Mouse (Mus musculus) embryonic facial prominence, embryonic 11.5 days (tissue): ENCODE results near the gene Eif2ak1. TPM values are rescaled to one million over a fixed set of nuclear protein-coding genes. Genes with fewer than 3 reads are reported as not detected.
"Not testable (repeated sequence)": the region's sequence is repeated elsewhere in the genome, so short reads cannot be mapped to it uniquely, and the experiment has no call there.

ENCODE experiments used
- ATAC-seq: fragments of 200-750 bp; cut with Nextera tagmentation; replicated peaks from 2 replicates; pipeline ENCODE4 v1.8.0; 2017; ENCODE audit warnings: low read depth; ENCODE audit not compliant: insufficient number of reproducible peaks, low FRiP score, low TSS enrichment
- DNase-seq: peaks from one replicate; pipeline ENCODE4 v3.0.0-alpha.2; 2015; ENCODE audit warnings: low spot score
- H3K27ac ChIP-seq: fragments of 300-500 bp; sonication (generic); replicated peaks from 2 replicates; pipeline ENCODE4 v1.5.1; 2014; ENCODE audit warnings: mild to moderate bottlenecking, low read depth, low read length, control low read depth
- H3K27me3 ChIP-seq: fragments of 300-500 bp; sonication (generic); 2 replicates; pipeline ENCODE4 v1.6.1; 2014; ENCODE audit warnings: mild to moderate bottlenecking, low read length, moderate library complexity, mixed read lengths; ENCODE audit not compliant: control insufficient read depth, insufficient read depth
- H3K36me3 ChIP-seq: fragments of 300-500 bp; sonication (generic); replicated peaks from 2 replicates; pipeline ENCODE4 v1.6.1; 2014; ENCODE audit warnings: low read depth, mild to moderate bottlenecking, low read length, moderate library complexity, mixed read lengths; ENCODE audit not compliant: control insufficient read depth, insufficient read depth
- H3K4me1 ChIP-seq: fragments of 300-500 bp; sonication (generic); 2 replicates; pipeline ENCODE4 v1.6.1; 2014; ENCODE audit warnings: low read length, mixed read lengths; ENCODE audit not compliant: control insufficient read depth, insufficient read depth
- H3K4me2 ChIP-seq: fragments of 300-500 bp; sonication (generic); 2 replicates; pipeline ENCODE4 v1.6.1; 2014; ENCODE audit warnings: low read depth, mild to moderate bottlenecking, control low read depth, low read length, moderate library complexity
- H3K4me3 ChIP-seq: fragments of 300-500 bp; sonication (generic); 2 replicates; pipeline ENCODE4 v1.5.1; 2014; ENCODE audit warnings: low read depth, low read length, control low read depth
- H3K9ac ChIP-seq: fragments of 300-500 bp; sonication (generic); replicated peaks from 2 replicates; pipeline ENCODE4 v1.6.1; 2014; ENCODE audit warnings: mild to moderate bottlenecking, control low read depth, low read length
- H3K9me3 ChIP-seq: fragments of 300-500 bp; sonication (generic); replicated peaks from 2 replicates; pipeline ENCODE4 v1.6.1; 2016; ENCODE audit warnings: mild to moderate bottlenecking, low read length, inconsistent platforms, mixed read lengths; ENCODE audit not compliant: control insufficient read depth
- WGBS: fragments of 180-500 bp; shearing (Covaris S2); extraction: QIAGEN DNeasy Blood & Tissue Kit; methylation state at CpG from one replicate; pipeline ENCODE4 v1.1.7; 2014; 5-methylcytosine and 5-hydroxymethylcytosine counted together
- polyA plus RNA-seq: library from polyadenylated mRNA; unstranded; fragments of >200 nt; fragmentation: Nextera tagmentation; extraction: Ambion mirVana; gene quantifications from 2 replicates; pipeline ENCODE4 v1.2.1, GENCODE M21; 2014

The Eif2ak1 gene
- polyA plus RNA-seq: 54.2 and 56.4 TPM in 2 replicates

DNA sequence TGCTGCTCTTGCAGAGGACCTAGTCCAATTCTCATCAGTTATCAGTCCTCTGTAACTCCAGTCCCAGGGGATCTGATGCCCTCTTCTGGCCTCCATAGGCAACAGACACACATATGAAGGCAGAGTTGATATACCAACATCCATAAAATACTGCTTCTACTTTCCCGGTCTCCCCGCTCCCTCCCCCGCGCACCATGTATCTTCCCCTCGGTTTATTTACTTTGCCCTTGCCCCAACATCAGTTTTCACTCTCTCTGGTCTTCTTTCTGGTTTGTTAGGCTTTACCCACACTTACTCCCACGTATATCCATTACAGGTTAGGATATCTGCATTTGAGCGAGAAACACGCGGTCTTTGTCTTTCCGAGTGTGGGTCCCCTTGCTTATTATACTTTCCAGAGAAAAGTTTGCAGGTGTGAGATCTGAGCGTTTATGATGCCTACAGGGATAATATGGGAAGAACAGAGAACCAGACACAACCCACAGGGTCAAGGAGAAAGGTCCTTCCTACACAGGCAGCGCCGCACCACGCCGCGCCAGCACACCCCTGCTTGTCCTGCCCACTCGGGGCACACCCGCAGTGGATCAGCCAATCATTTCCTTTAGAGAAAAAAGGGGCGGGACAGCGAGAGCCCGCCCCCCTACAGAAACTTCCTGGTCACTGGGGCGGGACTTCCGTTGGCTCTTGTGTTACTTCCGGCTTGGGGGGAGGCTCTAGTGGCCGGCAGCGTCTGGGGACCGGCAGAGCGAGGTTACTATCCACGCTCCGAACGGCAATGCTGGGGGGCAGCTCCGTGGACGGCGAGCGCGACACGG is at the start of gene Eif2ak1:
Eif2ak1 (plus strand) TSS at position 673 of the 815 bp plus-strand sequence.
- H3K9me3 ChIP-seq: no peaks in the 10 kb centered on the region
- peak within 1 kb of the TSS; percentile 76 for H3K4me3 ChIP-seq
- no peaks in the 10 kb centered on the region for H3K27me3 ChIP-seq
- H3K27ac ChIP-seq: no peak within 1 kb of the TSS; the same call in 1 of the 2 replicates
- WGBS: under 1% methylated on average over 37 of the region's 37 CpGs
- ATAC-seq (peak; percentile 99), DNase-seq (peak; percentile 97)
- no peaks in the 10 kb centered on the region for H3K4me1 ChIP-seq
- no peaks in the 10 kb centered on the region for H3K36me3 ChIP-seq
- peak within 1 kb of the TSS; percentile 73 for H3K4me2 ChIP-seq
- peak within 1 kb of the TSS; percentile 74 for H3K9ac ChIP-seq

GRCm38 (mm10) chr5:143781951-143782350 is 35.6 kb upstream of the Eif2ak1 start:
- no peak overlapping the region for H3K4me2 ChIP-seq
- no peak for DNase-seq
- no peak for ATAC-seq
- WGBS: 90% methylated on average over 7 of the region's 8 CpGs
- no peak overlapping the region for H3K27ac ChIP-seq
- no peak overlapping the region for H3K4me3 ChIP-seq
- no peaks in the 10 kb centered on the region; the same call in 1 of the 2 replicates for H3K27me3 ChIP-seq
- H3K9ac ChIP-seq: no peak overlapping the region
- no peaks in the 10 kb centered on the region for H3K36me3 ChIP-seq
- H3K9me3 ChIP-seq: no peaks in the 10 kb centered on the region
- H3K4me1 ChIP-seq: no peaks in the 10 kb centered on the region

- ATAC-seq: no peak
- no peaks in the 10 kb centered on the region for H3K36me3 ChIP-seq
- no peak overlapping the region for H3K4me3 ChIP-seq
- 85% methylated on average over 6 of the region's 6 CpGs for WGBS
- no peak for DNase-seq
- no peak overlapping the region for H3K4me2 ChIP-seq
- H3K27ac ChIP-seq: no peak overlapping the region
- H3K27me3 ChIP-seq: no peaks in the 10 kb centered on the region; the same call in 1 of the 2 replicates
- H3K4me1 ChIP-seq: no peaks in the 10 kb centered on the region
- no peaks in the 10 kb centered on the region for H3K9me3 ChIP-seq
- H3K9ac ChIP-seq: no peak overlapping the region
Observed at GRCm38 (mm10) chr5:143785391-143785790, 32.2 kb upstream of the Eif2ak1 start.

DNA sequence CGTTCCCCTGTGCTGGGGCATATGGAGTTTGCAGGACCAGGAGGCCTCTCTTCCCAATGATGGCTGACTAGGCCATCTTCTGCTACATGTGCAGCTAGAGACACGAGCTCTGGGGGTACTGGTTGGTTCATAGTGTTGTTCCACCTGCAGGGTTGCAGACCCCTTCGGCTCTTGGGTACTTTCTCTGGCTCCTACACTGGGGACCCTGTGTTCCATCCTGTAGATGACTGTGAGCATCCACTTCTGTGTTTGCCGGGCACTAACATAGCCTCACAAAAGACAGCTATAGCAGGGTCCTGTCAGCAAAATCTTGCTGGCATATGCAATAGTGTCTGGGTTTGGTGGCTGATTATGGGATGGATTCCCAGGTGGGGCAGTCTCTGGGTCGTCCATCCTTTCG is 16.4 kb upstream of the Eif2ak1 start:
- not testable (repeated sequence) for H3K4me3 ChIP-seq, H3K27me3 ChIP-seq, H3K9ac ChIP-seq, ATAC-seq, H3K4me2 ChIP-seq, DNase-seq, H3K4me1 ChIP-seq, H3K9me3 ChIP-seq, H3K27ac ChIP-seq, H3K36me3 ChIP-seq
- 87% methylated on average over 6 of the region's 6 CpGs for WGBS

DNA sequence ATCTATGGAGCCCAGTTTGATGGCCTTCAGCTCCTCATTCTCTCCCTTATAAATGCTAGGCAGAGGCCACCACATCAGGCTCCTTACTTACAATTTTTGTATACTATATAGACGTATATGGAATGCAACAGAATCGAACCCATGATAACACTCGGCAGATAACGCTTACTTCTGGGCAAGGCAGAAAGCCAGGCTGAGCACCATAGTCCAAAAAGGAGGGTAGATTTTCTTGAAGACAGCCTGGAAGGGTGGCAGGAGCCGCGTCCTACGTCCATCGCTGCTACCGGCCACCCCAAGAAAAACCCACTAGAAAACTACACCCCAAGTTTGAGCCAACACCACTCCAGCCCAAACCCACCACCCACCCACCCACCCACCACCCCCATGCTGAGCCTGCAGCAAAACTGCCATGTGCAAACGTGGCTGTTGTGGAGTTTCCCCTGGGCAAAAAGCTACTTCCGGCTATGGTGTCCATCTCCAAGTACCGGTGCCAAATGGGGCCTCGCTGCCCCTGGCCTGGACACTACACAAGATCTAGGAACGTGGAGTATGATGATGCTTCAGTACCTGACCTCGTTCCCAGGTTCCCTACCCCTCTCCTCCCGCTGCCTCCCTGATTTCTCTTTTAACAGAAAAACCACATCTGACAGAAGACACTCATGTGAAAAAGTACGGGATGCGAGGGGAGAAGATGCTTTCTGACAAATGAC is 13.4 kb upstream of the Eif2ak1 start:
- 87% methylated on average over 18 of the region's 18 CpGs for WGBS
- no peak overlapping the region for H3K4me3 ChIP-seq
- no peaks in the 10 kb centered on the region for H3K9me3 ChIP-seq
- no peak overlapping the region for H3K4me2 ChIP-seq
- H3K36me3 ChIP-seq: no peaks in the 10 kb centered on the region
- no peaks in the 10 kb centered on the region for H3K27me3 ChIP-seq
- H3K27ac ChIP-seq: no peak overlapping the region
- ATAC-seq (no peak), DNase-seq (no peak)
- no peak overlapping the region for H3K9ac ChIP-seq
- no peaks in the 10 kb centered on the region for H3K4me1 ChIP-seq

DNA sequence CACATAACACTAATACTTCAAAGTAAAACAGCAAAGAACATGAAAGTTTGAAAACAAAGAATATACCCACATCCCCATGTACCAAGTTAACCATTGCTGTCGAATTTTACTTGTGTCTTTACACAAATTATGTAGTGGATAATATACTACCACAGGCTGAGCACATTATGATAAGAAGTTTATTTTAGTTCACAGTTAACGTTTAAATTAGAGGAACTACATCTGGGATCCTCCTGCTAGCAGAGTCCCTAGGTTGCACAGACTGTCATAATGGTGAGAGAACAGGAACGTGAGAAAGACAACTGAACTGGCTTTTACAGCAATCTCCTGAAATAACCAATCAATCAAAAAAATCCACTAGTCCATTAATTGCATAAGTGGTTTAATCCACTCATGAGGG is 10.3 kb upstream of the Eif2ak1 start:
- Histone ChIP-seq H3K9me3 (no peaks in the 10 kb centered on the region), H3K9ac (no peak overlapping the region), H3K4me3 (no peak overlapping the region), H3K4me2 (no peak overlapping the region), H3K27me3 (no peaks in the 10 kb centered on the region), H3K27ac (no peak overlapping the region), H3K36me3 (no peaks in the 10 kb centered on the region), H3K4me1 (no peaks in the 10 kb centered on the region)
- WGBS: 77% methylated on average over 3 of the region's 3 CpGs
- ATAC-seq (no peak), DNase-seq (no peak)

GRCm38 (mm10) chr5:143809421-143810090 is 8.0 kb upstream of the Eif2ak1 start:
- no peak overlapping the region for H3K9ac ChIP-seq
- H3K27ac ChIP-seq: no peak overlapping the region
- H3K27me3 ChIP-seq: no peaks in the 10 kb centered on the region
- no peak overlapping the region for H3K4me3 ChIP-seq
- WGBS: 89% methylated on average over 3 of the region's 3 CpGs
- no peak for DNase-seq
- no peaks in the 10 kb centered on the region for H3K9me3 ChIP-seq
- no peaks in the 10 kb centered on the region for H3K36me3 ChIP-seq
- no peak for ATAC-seq
- no peaks in the 10 kb centered on the region for H3K4me1 ChIP-seq
- H3K4me2 ChIP-seq: no peak overlapping the region
